Mouse (Mus musculus) limb, embryonic 10.5 days (tissue): ENCODE results near the gene Kalrn. TPM values are rescaled to one million over a fixed set of nuclear protein-coding genes. Genes with fewer than 3 reads are reported as not detected.

Experiments used
- DNase-seq: peaks from one replicate; pipeline ENCODE4 v3.0.0-alpha.2; 2017; ENCODE audit warnings: low spot score
- H3K27ac ChIP-seq: fragments of 300-500 bp; sonication (generic); 2 replicates; pipeline ENCODE4 v1.5.1; 2016; ENCODE audit warnings: mild to moderate bottlenecking
- H3K27me3 ChIP-seq: fragments of 300-500 bp; sonication (generic); 2 replicates; pipeline ENCODE4 v1.6.1; 2016; ENCODE audit warnings: low read depth, mild to moderate bottlenecking; ENCODE audit not compliant: poor library complexity, severe bottlenecking
- H3K36me3 ChIP-seq: fragments of 300-500 bp; sonication (generic); 2 replicates; pipeline ENCODE4 v1.6.1; 2016; ENCODE audit warnings: mild to moderate bottlenecking, moderate library complexity
- H3K4me1 ChIP-seq: fragments of 300-500 bp; sonication (generic); 2 replicates; pipeline ENCODE4 v1.6.1; 2016
- H3K4me3 ChIP-seq: fragments of 300-500 bp; sonication (generic); 2 replicates; pipeline ENCODE4 v1.5.1; 2016; ENCODE audit warnings: mild to moderate bottlenecking, moderate library complexity
- H3K9me3 ChIP-seq: fragments of 300-500 bp; sonication (generic); replicated peaks from 2 replicates; pipeline ENCODE4 v1.6.1; 2016; ENCODE audit warnings: mild to moderate bottlenecking
- WGBS: fragments of 180-500 bp; shearing (Covaris S2); methylation state at CpG from one replicate; pipeline ENCODE4 v1.1.7; 2016; 5-methylcytosine and 5-hydroxymethylcytosine counted together
- polyA plus RNA-seq: library from polyadenylated mRNA; unstranded; fragments of >200 nt; fragmentation: Nextera tagmentation; extraction: Ambion mirVana; gene quantifications from 2 replicates; pipeline ENCODE4 v1.2.1, GENCODE M21; 2016

Kalrn gene
- polyA plus RNA-seq, 1 experiment from 2014 or later, result 8.3 TPM

- H3K27ac ChIP-seq, result no peak overlapping the region
- H3K27me3 ChIP-seq, result no peaks in the 10 kb centered on the region
- no peak overlapping the region for H3K4me3 ChIP-seq
- no peaks in the 10 kb centered on the region for H3K9me3 ChIP-seq
- no peak for DNase-seq
- WGBS, result 83% methylated on average over 12 of the region's 12 CpGs
- peaks cover 10% of the 10 kb centered on the region for H3K4me1 ChIP-seq
- H3K36me3 ChIP-seq, result no peaks in the 10 kb centered on the region
Measured at GRCm38 (mm10) chr16:34516891-34517398, 56.4 kb downstream of the Kalrn start.

- Histone ChIP-seq H3K9me3 (no peaks in the 10 kb centered on the region), H3K36me3 (no peaks in the 10 kb centered on the region), H3K27ac (no peak overlapping the region), H3K4me1 (peaks cover 15% of the 10 kb centered on the region), H3K27me3 (no peaks in the 10 kb centered on the region), H3K4me3 (no peak overlapping the region)
- 85% methylated on average over 4 of the region's 4 CpGs for WGBS
- no peak for DNase-seq
Measured at GRCm38 (mm10) chr16:34515485-34515884, 57.8 kb downstream of the Kalrn start.

GRCm38 (mm10) chr16:34513956-34514593 is 59.3 kb downstream of the Kalrn start:
- H3K27ac ChIP-seq, result no peak overlapping the region
- WGBS, result 75% methylated on average over 13 of the region's 13 CpGs
- no peak for DNase-seq
- no peaks in the 10 kb centered on the region for H3K27me3 ChIP-seq
- H3K4me1 ChIP-seq, result peaks cover 20% of the 10 kb centered on the region
- no peaks in the 10 kb centered on the region for H3K9me3 ChIP-seq
- no peaks in the 10 kb centered on the region for H3K36me3 ChIP-seq
- no peak overlapping the region for H3K4me3 ChIP-seq

GRCm38 (mm10) chr16:34512326-34512725 is 61.0 kb downstream of the Kalrn start:
- Histone ChIP-seq H3K9me3 (no peaks in the 10 kb centered on the region), H3K4me3 (no peak overlapping the region), H3K4me1 (peaks cover 14% of the 10 kb centered on the region), H3K36me3 (no peaks in the 10 kb centered on the region), H3K27ac (no peak overlapping the region), H3K27me3 (no peaks in the 10 kb centered on the region)
- 91% methylated on average over 4 of the region's 4 CpGs for WGBS
- no peak for DNase-seq

- Histone ChIP-seq H3K9me3 (no peaks in the 10 kb centered on the region), H3K4me1 (peaks cover 9% of the 10 kb centered on the region), H3K27me3 (no peaks in the 10 kb centered on the region), H3K4me3 (no peak overlapping the region), H3K27ac (no peak overlapping the region), H3K36me3 (no peaks in the 10 kb centered on the region)
- WGBS, result 79% methylated on average over 1 of the region's 1 CpGs
- DNase-seq, result no peak
Measured at GRCm38 (mm10) chr16:34508125-34508524, 65.2 kb downstream of the Kalrn start.

GRCm38 (mm10) chr16:34506048-34506447 is 67.3 kb downstream of the Kalrn start:
- H3K27ac ChIP-seq, result no peak overlapping the region
- H3K36me3 ChIP-seq, result no peaks in the 10 kb centered on the region
- no peak overlapping the region for H3K4me3 ChIP-seq
- DNase-seq, result no peak
- no peaks in the 10 kb centered on the region for H3K9me3 ChIP-seq
- H3K27me3 ChIP-seq, result no peaks in the 10 kb centered on the region
- H3K4me1 ChIP-seq, result peaks cover 13% of the 10 kb centered on the region
- WGBS, result 94% methylated on average over 2 of the region's 2 CpGs

GRCm38 (mm10) chr16:34504250-34504649 is 69.1 kb downstream of the Kalrn start:
- no peak for DNase-seq
- Histone ChIP-seq H3K27ac (no peak overlapping the region), H3K4me1 (0 out of 2 replicates have a peak, but pooled peaks cover 3% of the 10 kb centered on the region), H3K36me3 (no peaks in the 10 kb centered on the region), H3K4me3 (no peak overlapping the region), H3K27me3 (no peaks in the 10 kb centered on the region), H3K9me3 (no peaks in the 10 kb centered on the region)
- 94% methylated on average over 10 of the region's 10 CpGs for WGBS

- DNase-seq, result no peak
- Histone ChIP-seq H3K9me3 (no peaks in the 10 kb centered on the region), H3K4me1 (0 out of 2 replicates have a peak, but pooled peaks cover 3% of the 10 kb centered on the region), H3K27me3 (no peaks in the 10 kb centered on the region), H3K27ac (no peak overlapping the region), H3K4me3 (no peak overlapping the region), H3K36me3 (0 out of 2 replicates have a peak, but pooled peaks cover 1% of the 10 kb centered on the region)
Measured at GRCm38 (mm10) chr16:34502110-34502509, 71.2 kb downstream of the Kalrn start.

GRCm38 (mm10) chr16:34494741-34495140 is 78.6 kb downstream of the Kalrn start:
- peaks cover 34% of the 10 kb centered on the region for H3K4me1 ChIP-seq
- H3K4me3 ChIP-seq, result no peak overlapping the region
- 0 out of 2 replicates have a peak, but pooled peaks cover 6% of the 10 kb centered on the region for H3K36me3 ChIP-seq
- 78% methylated on average over 1 of the region's 1 CpGs for WGBS
- no peaks in the 10 kb centered on the region for H3K27me3 ChIP-seq
- no peak overlapping the region for H3K27ac ChIP-seq
- no peaks in the 10 kb centered on the region for H3K9me3 ChIP-seq
- no peak for DNase-seq

- Histone ChIP-seq H3K27me3 (no peaks in the 10 kb centered on the region), H3K4me1 (peaks cover 34% of the 10 kb centered on the region), H3K27ac (no peak overlapping the region), H3K4me3 (no peak overlapping the region), H3K9me3 (no peaks in the 10 kb centered on the region), H3K36me3 (0 out of 2 replicates have a peak, but pooled peaks cover 6% of the 10 kb centered on the region)
- DNase-seq, result no peak
- 72% methylated on average over 3 of the region's 3 CpGs for whole genome bisulfite sequencing
Measured at GRCm38 (mm10) chr16:34493914-34494313, 79.4 kb downstream of the Kalrn start.

GRCm38 (mm10) chr16:34491225-34491624 is 82.1 kb downstream of the Kalrn start:
- no peak for DNase-seq
- WGBS, result 86% methylated on average over 8 of the region's 8 CpGs
- Histone ChIP-seq H3K27ac (no peak overlapping the region), H3K4me1 (peaks cover 36% of the 10 kb centered on the region), H3K4me3 (no peak overlapping the region), H3K36me3 (no peaks in the 10 kb centered on the region), H3K27me3 (no peaks in the 10 kb centered on the region), H3K9me3 (no peaks in the 10 kb centered on the region)

GRCm38 (mm10) chr16:34490506-34490905 is 82.8 kb downstream of the Kalrn start:
- Histone ChIP-seq H3K27ac (no peak overlapping the region), H3K27me3 (no peaks in the 10 kb centered on the region), H3K4me3 (no peak overlapping the region), H3K36me3 (no peaks in the 10 kb centered on the region), H3K4me1 (peaks cover 43% of the 10 kb centered on the region), H3K9me3 (no peaks in the 10 kb centered on the region)
- DNase-seq, result no peak
- WGBS, result 52% methylated on average over 8 of the region's 8 CpGs

GRCm38 (mm10) chr16:34489805-34490325 is 83.5 kb downstream of the Kalrn start:
- H3K4me3 ChIP-seq, result no peak overlapping the region
- H3K9me3 ChIP-seq, result no peaks in the 10 kb centered on the region
- H3K4me1 ChIP-seq, result peaks cover 42% of the 10 kb centered on the region
- 49% methylated on average over 3 of the region's 3 CpGs for WGBS
- no peaks in the 10 kb centered on the region for H3K36me3 ChIP-seq
- DNase-seq, result no peak
- no peaks in the 10 kb centered on the region for H3K27me3 ChIP-seq
- no peak overlapping the region for H3K27ac ChIP-seq
